Mouse (Mus musculus): Measurements from ENCODE around the gene Flnc. TPM values are rescaled to one million over a fixed set of nuclear protein-coding genes. Genes with fewer than 3 reads are reported as not detected.
A peak's percentile ranks its signal among the peaks of the same experiment; 100 is the strongest.

The Flnc gene
- polyA plus RNA-seq, 1 experiment, result 5.9 TPM

DNA sequence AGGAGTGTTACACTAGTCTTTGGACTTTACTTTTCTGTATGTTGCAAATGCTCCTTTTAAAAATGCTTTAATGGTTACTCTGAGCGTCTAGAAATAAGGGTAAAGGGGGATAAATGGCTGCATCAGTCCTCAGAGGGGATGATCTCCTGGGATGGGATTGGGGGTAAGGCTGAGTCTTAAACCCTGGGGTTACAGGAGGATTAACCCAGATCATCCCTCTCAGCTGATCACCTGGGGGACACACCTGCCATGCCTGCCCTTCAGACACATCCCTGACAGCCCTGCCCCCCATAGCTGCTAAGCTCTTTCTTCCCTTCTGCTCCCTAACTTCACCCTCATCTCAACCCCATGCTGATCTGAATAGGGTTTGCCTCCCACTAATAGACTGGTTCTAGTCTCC is 38.8 kb upstream of the Flnc start:
- Histone ChIP-seq H3K4me1 (ENCODE audit: control insufficient read depth, insufficient read depth, insufficient read length, low read length) (0 out of 2 replicates have a peak, but pooled peaks cover 2% of the 10 kb centered on the region), H3K36me3 (ENCODE audit: control insufficient read depth, insufficient read depth, low read length) (no peaks in the 10 kb centered on the region), H3K4me3 (ENCODE audit: low read depth, low read length) (no peak overlapping the region), H3K27me3 (ENCODE audit: control insufficient read depth, insufficient read depth, low read length) (peaks cover 30% of the 10 kb centered on the region), H3K27ac (ENCODE audit: insufficient read depth, low read depth, low read length) (no peak overlapping the region)
- TF ChIP-seq POLR2A (IDR thresholded peaks at IDR 0.05; ENCODE audit: low read depth, low read length) (no peak), CTCF (IDR thresholded peaks at IDR 0.05; ENCODE audit: extremely low read depth, insufficient read length, insufficient replicate concordance, low read depth, low read length) (no peak)
- WGBS, result 81% methylated on average over 1 of the region's 1 CpGs

DNA sequence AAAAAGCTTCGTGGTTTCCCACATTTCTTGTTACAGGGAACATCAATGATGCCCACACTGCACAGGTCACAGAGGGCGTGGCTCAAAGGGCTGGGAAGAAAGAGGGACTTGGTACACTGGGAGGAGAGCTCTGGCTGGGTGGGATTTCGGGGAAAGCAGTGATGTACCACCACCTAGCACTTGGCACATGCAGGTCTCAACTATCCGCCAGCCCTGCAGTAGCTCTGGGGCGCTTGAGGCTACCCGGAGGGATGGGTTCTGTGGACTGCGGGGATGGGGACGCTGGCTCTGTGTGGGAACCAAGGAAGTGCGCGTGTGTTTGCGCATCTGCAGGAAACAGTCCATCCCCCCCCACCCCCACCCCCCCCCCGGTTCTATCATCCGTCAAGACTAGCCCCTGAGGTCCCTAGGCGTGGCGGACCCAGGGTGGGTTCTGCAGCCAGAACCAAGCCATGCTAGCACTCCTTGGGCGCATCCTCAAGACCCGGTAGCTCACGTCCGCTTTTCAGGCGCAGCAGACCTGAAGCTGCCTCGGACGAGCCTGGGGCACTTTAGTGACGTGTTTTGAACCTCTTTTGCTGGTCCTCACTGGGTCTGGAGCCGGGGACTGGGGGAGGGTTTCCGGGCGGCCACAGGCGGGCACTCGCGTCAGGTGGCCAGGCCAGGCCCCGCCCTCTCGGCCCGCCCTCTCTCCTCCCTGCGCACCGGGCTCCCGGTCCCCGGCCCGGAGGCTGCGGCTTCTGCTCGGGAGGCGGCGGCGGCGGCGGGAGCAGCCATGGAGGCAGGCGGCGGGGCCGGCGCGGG is 36.9 kb upstream of the Flnc start, which contains the start of gene Ccdc136:
Gene Ccdc136, plus strand, starts transcription at position 400 of the 804 bp plus-strand sequence.
- WGBS, result under 1% methylated on average over 49 of the region's 49 CpGs
- Histone ChIP-seq H3K4me1 (ENCODE audit: control insufficient read depth, insufficient read depth, insufficient read length, low read length) (0 out of 2 replicates have a peak, but pooled peaks cover 2% of the 10 kb centered on the region), H3K36me3 (ENCODE audit: control insufficient read depth, insufficient read depth, low read length) (no peaks in the 10 kb centered on the region), H3K4me3 (ENCODE audit: low read depth, low read length) (peak within 1 kb of the TSS; percentile 62), H3K27ac (ENCODE audit: insufficient read depth, low read depth, low read length) (no peak within 1 kb of the TSS), H3K27me3 (ENCODE audit: control insufficient read depth, insufficient read depth, low read length) (peaks cover 30% of the 10 kb centered on the region)
- no peak for TF ChIP-seq POLR2A (IDR thresholded peaks at IDR 0.05; ENCODE audit: low read depth, low read length)
- TF ChIP-seq CTCF (IDR thresholded peaks at IDR 0.05; ENCODE audit: extremely low read depth, insufficient read length, insufficient replicate concordance, low read depth, low read length), result no peak

DNA sequence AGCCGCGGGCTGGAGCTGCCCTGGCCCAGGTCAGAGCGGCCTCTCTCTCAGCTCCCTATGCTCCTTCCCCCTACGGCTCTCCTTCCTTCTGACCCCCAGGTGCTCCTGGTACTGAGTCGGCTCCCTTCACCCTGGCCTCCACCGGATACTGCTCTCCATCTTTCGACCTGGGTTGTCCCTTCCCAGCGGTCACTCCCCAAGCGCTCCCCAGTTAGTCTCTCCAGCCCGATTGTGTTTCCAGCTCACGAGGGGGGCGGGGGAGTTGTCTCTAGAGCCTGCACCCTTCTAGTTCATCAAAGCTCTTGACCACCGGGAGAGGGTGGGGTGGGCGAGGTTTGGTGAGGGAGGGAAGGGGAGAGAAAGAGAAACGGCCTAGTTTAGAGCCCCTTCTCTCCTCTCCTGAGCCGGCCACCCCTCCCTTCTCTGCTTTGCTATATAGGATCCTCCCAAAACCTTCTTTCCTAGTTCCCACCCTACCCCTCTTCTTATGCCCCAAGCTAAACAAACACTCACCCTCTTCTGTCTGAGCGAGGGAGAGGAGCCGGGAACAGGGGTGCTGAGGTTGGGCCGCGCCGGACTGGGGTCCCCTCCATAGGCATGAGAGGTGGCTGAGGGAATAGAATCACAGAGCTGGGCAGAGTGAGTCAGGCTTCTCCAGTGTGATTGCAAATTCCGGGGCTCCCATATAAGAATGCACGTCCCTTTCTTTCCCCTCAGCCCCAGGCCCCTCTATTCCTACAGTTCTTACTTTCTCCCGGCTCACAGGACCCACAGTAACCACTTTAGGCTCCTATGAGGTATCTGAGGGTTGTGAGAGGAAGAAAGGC is 36.1 kb upstream of the Flnc start:
- whole genome bisulfite sequencing, result 13% methylated on average over 24 of the region's 24 CpGs
- no peak overlapping the region for H3K27ac ChIP-seq (ENCODE audit: insufficient read depth, low read depth, low read length)
- TF ChIP-seq CTCF (IDR thresholded peaks at IDR 0.05; ENCODE audit: extremely low read depth, insufficient read length, insufficient replicate concordance, low read depth, low read length) (no peak), POLR2A (IDR thresholded peaks at IDR 0.05; ENCODE audit: low read depth, low read length) (no peak)

DNA sequence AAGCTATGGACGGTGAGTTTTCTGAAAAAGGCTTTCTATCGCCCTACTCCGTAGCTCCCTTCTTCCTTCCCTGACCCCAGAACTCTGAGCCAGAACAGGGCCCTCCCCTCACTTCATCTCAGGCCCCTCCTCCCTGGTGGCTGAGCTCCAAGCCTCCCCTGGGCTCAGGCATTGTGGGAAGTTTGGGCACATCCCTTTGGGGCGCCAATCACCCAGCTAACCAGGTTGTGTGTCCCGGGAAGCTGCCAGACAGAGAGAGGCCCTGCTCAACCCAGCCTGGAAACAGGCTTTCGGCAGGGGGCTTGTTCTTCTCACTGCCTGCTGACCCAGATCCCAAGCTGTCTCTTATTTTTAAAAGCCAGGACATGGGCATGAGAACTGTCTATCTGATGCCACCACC is 35.5 kb upstream of the Flnc start:
- WGBS, result 39% methylated on average over 6 of the region's 6 CpGs
- Histone ChIP-seq H3K27ac (ENCODE audit: insufficient read depth, low read depth, low read length) (no peak overlapping the region), H3K36me3 (ENCODE audit: control insufficient read depth, insufficient read depth, low read length) (no peaks in the 10 kb centered on the region), H3K27me3 (ENCODE audit: control insufficient read depth, insufficient read depth, low read length) (peaks cover 31% of the 10 kb centered on the region), H3K4me1 (ENCODE audit: control insufficient read depth, insufficient read depth, insufficient read length, low read length) (0 out of 2 replicates have a peak, but pooled peaks cover 2% of the 10 kb centered on the region), H3K4me3 (ENCODE audit: low read depth, low read length) (no peak overlapping the region)
- TF ChIP-seq POLR2A (IDR thresholded peaks at IDR 0.05; ENCODE audit: low read depth, low read length), result no peak
- no peak for TF ChIP-seq CTCF (IDR thresholded peaks at IDR 0.05; ENCODE audit: extremely low read depth, insufficient read length, insufficient replicate concordance, low read depth, low read length)

More for the DNA sequence above, 36.1 kb upstream of the Flnc start:
- H3K27me3 ChIP-seq (ENCODE audit: control insufficient read depth, insufficient read depth, low read length), result peaks cover 30% of the 10 kb centered on the region
- H3K4me3 ChIP-seq (ENCODE audit: low read depth, low read length), result peak overlapping the region; percentile 62
- H3K36me3 ChIP-seq (ENCODE audit: control insufficient read depth, insufficient read depth, low read length), result no peaks in the 10 kb centered on the region
- H3K4me1 ChIP-seq (ENCODE audit: control insufficient read depth, insufficient read depth, insufficient read length, low read length), result 0 out of 2 replicates have a peak, but pooled peaks cover 2% of the 10 kb centered on the region

DNA sequence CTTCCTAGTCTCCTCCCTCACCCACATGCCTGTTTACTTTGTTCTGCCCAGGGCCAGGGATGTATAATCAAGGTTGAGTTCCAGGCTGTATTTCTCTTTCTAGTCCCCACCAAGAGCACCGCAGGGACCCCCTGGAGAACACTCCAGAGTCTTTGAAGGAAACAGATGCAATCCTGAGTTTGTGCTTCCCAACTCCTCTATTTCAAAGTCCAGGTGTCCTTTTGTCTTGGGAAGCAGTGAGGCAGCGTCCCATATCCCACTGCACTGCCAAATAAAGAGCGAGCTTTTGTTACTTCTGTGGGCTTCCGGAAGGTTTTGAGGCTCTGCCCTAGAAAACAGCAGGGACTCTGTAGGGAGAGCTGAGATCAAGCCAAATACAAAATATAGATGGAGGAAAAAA is 33.2 kb upstream of the Flnc start:
- Histone ChIP-seq H3K36me3 (ENCODE audit: control insufficient read depth, insufficient read depth, low read length) (no peaks in the 10 kb centered on the region), H3K4me1 (ENCODE audit: control insufficient read depth, insufficient read depth, insufficient read length, low read length) (0 out of 2 replicates have a peak, but pooled peaks cover 2% of the 10 kb centered on the region), H3K4me3 (ENCODE audit: low read depth, low read length) (no peak overlapping the region), H3K27me3 (ENCODE audit: control insufficient read depth, insufficient read depth, low read length) (peaks cover 32% of the 10 kb centered on the region), H3K27ac (ENCODE audit: insufficient read depth, low read depth, low read length) (no peak overlapping the region)
- TF ChIP-seq POLR2A (IDR thresholded peaks at IDR 0.05; ENCODE audit: low read depth, low read length), result no peak
- TF ChIP-seq CTCF (IDR thresholded peaks at IDR 0.05; ENCODE audit: extremely low read depth, insufficient read length, insufficient replicate concordance, low read depth, low read length), result no peak
- 86% methylated on average over 4 of the region's 4 CpGs for WGBS

DNA sequence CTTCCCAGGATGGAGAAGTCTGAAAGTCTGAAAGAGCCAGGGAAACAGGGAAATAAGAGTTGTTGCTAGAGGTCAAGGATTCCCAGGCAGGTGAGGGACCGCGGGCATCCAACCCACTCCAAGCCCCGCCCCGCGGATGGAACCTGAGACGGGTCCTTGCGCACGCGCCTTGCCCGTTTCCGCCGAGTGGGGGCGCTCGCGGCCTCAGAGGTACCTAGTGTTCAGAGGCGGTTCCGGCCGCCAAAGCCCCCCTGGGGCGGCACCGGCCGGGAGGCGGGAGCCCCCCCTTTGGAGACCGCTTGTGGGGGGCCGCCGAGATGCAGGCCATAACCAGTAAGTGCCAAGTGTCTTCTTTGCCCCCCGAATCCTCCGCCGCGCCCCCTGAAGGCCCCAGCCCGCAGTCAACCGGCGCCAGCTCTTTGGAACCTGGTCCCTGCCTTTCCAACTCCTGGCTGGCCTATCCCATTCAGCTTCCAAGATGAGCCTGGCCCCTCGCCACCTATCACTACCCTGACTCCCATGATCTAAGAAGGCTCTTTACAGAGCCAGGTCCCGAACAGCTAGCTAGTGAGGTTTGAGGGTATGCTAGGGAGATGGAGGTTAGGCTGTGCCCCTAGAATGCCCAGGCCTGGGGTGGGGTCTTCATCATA is 30.2 kb upstream of the Flnc start:
- WGBS, result 13% methylated on average over 34 of the region's 34 CpGs
- Histone ChIP-seq H3K4me1 (ENCODE audit: control insufficient read depth, insufficient read depth, insufficient read length, low read length) (no peaks in the 10 kb centered on the region), H3K4me3 (ENCODE audit: low read depth, low read length) (no peak overlapping the region), H3K27me3 (ENCODE audit: control insufficient read depth, insufficient read depth, low read length) (peaks cover 16% of the 10 kb centered on the region), H3K36me3 (ENCODE audit: control insufficient read depth, insufficient read depth, low read length) (no peaks in the 10 kb centered on the region), H3K27ac (ENCODE audit: insufficient read depth, low read depth, low read length) (no peak overlapping the region)
- no peak for TF ChIP-seq POLR2A (IDR thresholded peaks at IDR 0.05; ENCODE audit: low read depth, low read length)
- no peak for TF ChIP-seq CTCF (IDR thresholded peaks at IDR 0.05; ENCODE audit: extremely low read depth, insufficient read length, insufficient replicate concordance, low read depth, low read length)

Data from small intestine, adult 2 months (tissue).